Mouse (Mus musculus) heart, postnatal 36 days (tissue): Measurements from ENCODE around the gene Ccdc15. TPM values are rescaled to one million over a fixed set of nuclear protein-coding genes. Genes with fewer than 3 reads are reported as not detected.

Source experiments
- DNase-seq, 2 experiments: peaks; one replicate each; pipeline ENCODE4 v3.0.0; 2021 to 2022
- intact Hi-C: fragments of 180-260 bp; cut with DNase I; formaldehyde crosslinking; loops from one replicate; pipeline ENCODE4 v1.15.1; 2025
- total RNA-seq, 2 experiments: library from RNA; stranded (reverse); gene quantifications; 2 replicates each; pipeline ENCODE4 v1.2.3; 2021

The Ccdc15 gene
- total RNA-seq = 1 to 10 TPM; 1.4 to 2.0 TPM

DNA sequence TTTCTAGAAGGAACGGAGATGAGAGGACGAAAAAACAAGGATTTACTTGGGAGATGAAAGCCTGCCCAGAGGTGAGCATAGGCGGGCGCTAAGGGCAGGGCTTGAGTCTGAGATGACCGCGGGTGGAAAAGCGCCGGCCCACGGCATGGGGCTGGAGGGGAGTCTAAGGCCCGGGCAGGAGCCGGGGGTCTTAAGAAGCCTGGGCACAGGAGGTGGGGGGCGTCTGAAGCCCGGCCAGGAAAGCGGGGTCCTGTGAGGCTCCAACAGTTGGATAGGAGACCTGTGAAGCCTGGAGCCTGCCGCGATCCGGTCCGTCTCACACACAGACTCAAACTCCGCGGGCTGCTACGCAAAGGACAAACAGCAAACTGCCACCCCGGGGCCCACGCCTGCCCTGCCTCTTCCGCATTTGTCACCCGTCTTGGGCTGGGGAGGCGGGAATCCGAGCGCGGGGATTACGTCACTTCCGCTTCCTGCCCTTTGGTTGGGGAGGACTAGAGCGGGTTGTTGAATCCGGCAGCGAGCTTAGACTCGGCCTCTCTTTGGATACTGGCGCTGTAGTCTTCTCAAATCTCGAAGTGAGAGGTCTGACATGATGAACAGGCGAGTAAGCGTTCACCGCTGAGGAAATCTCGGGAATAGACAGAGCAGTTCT lies at the start of gene Ccdc15:
Gene Ccdc15, minus strand, starts transcription at position 445 of the 655 bp plus-strand sequence.
- DNase-seq = peak; percentile 96 to 97
- intact Hi-C loops = no loop called here

GRCm38 (mm10) chr9:37393482-37394131 lies 45.4 kb upstream of the Ccdc15 start:
- intact Hi-C loops = no loop called here

DNA sequence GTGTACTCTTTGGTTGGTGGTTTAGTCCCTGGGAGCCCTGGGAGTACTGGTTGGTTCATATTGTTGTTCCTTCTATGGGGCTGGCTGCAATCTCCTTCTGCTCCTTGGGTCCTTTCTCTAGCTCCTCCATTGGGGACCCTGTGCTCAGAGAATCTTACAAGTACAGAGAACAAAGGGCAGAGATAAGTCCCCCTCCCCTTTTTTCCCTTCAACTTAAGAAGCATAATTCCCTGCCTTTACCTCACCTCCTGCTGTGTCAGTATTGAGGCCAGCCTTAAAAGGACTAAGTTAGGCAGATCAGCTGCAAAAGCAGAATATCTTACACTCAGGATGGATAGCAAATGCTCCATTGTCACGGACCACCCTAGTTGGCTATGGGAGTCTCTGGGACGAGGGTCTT lies 43.8 kb upstream of the Ccdc15 start:
- DNase-seq = no peak
- intact Hi-C loops = no loop called here

More at GRCm38 (mm10) chr9:37393482-37394131, 45.4 kb upstream of the Ccdc15 start:
- DNase-seq = no peak

GRCm38 (mm10) chr9:37390891-37391290 lies 42.7 kb upstream of the Ccdc15 start:
- intact Hi-C loops = no loop called here
- DNase-seq = no peak

DNA sequence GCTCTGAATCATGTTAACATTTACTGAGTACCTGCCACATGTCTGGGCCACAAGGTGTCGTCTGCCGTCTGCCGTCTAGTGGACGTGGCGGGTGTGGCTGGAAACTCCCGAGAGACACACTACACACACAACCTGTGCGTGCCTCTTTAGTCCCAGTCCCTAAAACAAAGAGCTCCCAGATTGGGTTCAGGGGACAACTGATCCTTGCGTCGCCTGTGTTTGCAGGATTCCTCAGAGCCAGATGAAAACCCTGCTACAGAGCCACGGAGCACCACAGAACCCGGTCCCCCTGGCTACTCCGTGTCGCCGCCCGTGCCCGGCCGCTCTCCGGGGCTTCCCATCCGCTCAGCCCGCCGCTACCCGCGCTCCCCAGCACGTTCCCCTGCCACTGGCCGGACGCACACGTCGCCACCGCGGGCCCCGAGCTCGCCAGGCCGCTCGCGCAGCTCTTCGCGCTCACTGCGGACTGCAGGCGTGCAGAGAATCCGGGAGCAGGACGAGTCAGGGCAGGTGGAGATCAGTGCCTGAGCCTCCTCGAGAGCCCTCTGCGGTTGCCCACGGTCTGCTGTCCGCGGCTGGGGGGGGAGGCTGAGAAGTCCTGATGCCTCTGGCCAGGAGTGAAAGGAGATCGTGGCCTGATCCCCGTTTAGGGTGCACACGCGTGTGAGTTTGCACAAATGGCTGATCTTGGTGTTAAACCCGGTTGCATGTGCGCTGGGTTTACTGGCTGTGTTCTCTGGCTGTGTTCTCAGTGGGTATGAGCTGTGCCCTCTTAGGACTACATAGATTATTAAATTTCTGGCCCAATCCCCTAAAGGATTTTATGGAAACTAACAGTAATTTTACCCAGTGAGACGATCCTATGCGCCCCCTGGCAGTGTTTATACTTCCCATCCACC lies 36.3 kb upstream of the Ccdc15 start:
- peak; percentile 49 for DNase-seq
- intact Hi-C loops = loop anchor here (2.0 kb wide), 1 partner anchor 14 kb away; no protein-coding TSS in a partner anchor

DNA sequence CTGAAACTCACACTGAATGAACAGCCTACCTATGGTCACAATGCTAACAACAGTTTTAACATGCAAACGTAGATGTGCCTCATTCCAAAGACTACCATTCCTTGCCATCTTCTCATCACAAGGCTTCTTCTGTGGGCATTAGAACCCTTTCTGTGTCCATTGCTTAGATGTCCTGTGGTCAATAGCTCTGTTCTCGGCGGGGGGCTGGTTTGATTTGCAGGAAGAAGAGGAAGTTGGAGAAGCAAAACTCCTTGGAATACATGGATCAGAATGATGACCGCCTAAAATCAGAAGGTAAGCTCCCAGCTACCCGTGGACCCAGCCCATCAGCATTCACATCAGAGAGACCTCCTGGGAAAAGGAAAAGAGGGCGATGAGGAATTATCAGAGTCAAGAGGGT lies 34.9 kb upstream of the Ccdc15 start:
- no peak for DNase-seq
- intact Hi-C loops = no loop called here

DNA sequence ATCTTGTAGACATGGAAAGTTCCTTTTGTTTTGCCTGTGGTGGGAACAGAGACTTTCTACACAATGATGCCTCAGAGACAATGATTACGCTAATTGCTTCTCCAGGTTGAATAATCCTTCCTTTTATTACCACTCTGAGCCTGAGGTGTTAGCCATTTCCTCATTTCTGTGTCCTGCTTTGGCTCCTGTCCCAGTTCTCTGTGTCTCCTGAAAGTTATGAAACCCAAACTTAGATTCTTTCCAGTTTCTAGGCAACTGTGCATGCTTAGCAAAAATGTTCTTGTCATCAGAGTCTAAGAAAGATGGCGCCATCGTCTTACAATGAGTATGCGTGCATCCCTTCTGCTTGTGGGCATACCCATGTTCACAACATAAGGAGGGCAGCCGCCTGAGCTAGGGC lies 27.5 kb upstream of the Ccdc15 start:
- no peak for DNase-seq
- intact Hi-C loops = no loop called here

DNA sequence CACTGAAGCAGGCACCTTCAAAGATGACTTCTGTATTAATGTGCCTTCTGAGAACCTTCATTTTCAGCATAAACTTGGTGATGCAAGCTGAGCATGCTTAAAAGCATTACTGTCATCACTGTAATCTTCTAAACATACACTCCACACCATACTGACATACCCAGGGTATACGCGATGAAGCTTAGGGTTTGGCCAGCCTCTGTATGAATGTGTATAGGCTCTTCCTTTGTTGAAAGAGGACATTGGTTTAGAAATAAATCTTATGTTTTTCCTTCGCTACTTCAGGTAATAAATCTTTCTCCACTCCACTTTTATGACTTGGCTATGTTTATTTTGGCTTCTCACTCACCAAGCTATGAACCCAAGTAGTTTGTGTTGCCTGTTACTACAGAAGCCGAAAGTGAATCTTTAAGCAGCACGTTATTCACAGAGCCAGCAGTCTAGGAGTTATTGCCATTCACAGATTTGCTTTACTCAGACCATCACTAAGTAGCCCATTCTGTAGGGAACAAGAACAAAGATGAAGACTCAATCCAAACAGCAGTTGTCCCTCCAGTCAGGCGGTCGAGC lies 23.1 kb upstream of the Ccdc15 start:
- intact Hi-C loops = no loop called here
- no peak for DNase-seq

- peak; percentile 37 to 44 for DNase-seq
- intact Hi-C loops = loop anchor here (5.0 kb wide), 1 partner anchor 33 kb away; the partner anchor contains the start of gene Robo4
These were observed 20.6 kb upstream of the Ccdc15 start for GRCm38 (mm10) chr9:37368860-37369259.

GRCm38 (mm10) chr9:37368081-37368830 lies 20.0 kb upstream of the Ccdc15 start:
- intact Hi-C loops = loop anchor here (5.0 kb wide), 1 partner anchor 34 kb away; the partner anchor contains the start of gene Robo4
- DNase-seq = no peak

DNA sequence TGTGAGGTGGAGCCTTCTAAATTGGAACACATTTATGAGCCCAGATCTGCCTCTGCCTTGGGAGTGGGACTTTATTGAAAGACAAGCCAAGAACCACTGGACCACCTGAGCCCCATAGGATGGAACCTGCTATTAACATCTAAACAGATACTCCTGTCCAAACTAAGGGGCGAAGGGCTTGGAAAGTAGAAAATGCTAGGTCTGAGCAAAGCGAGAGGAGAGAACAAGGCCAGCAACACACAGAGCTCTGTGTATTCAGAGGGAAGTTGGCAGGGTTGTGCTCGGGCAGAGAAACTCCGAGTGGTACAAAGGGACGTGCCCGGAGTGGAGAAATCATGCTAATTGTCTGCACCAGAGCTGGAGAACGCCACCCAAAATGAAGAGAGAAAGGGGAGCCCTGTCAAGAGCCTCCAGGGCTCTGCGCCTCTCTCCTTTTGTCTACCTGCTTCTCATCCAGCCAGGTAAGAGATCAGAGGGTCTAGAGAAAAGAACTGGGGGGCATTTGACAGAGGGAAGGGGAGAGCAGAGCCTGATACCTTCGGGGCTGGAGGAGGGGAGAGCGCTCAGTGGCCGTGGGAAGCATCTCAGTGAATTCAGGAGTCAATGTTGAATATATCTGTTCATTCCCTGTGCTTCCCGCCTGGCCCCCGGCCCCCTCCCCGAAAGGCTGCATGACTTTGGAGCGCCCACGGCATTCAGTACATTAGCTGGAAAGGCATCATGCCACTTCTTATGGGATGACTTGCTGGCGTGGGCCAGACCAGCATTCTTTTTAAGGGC lies 19.3 kb upstream of the Ccdc15 start, which contains the start of gene Hepacam:
Gene Hepacam, plus strand, starts transcription at position 51 of the 780 bp plus-strand sequence.
- intact Hi-C loops = loop anchor here (5.0 kb wide), 1 partner anchor 35 kb away; the partner anchor contains the start of gene Robo4
- no peak for DNase-seq

GRCm38 (mm10) chr9:37365706-37366105 lies 17.5 kb upstream of the Ccdc15 start:
- intact Hi-C loops = loop anchor here (5.0 kb wide), 1 partner anchor 37 kb away; the partner anchor contains the start of gene Robo4
- DNase-seq = no peak

- no peak for DNase-seq
- intact Hi-C loops = no loop called here
These were observed 16.2 kb upstream of the Ccdc15 start for GRCm38 (mm10) chr9:37364392-37364791.

- intact Hi-C loops = no loop called here
- DNase-seq = no peak
These were observed 15.3 kb upstream of the Ccdc15 start for GRCm38 (mm10) chr9:37363551-37363950.

GRCm38 (mm10) chr9:37362881-37363280 lies 14.6 kb upstream of the Ccdc15 start:
- intact Hi-C loops = no loop called here
- no peak for DNase-seq

- no peak for DNase-seq
- intact Hi-C loops = no loop called here
These were observed 13.9 kb upstream of the Ccdc15 start for GRCm38 (mm10) chr9:37362084-37362483.

DNA sequence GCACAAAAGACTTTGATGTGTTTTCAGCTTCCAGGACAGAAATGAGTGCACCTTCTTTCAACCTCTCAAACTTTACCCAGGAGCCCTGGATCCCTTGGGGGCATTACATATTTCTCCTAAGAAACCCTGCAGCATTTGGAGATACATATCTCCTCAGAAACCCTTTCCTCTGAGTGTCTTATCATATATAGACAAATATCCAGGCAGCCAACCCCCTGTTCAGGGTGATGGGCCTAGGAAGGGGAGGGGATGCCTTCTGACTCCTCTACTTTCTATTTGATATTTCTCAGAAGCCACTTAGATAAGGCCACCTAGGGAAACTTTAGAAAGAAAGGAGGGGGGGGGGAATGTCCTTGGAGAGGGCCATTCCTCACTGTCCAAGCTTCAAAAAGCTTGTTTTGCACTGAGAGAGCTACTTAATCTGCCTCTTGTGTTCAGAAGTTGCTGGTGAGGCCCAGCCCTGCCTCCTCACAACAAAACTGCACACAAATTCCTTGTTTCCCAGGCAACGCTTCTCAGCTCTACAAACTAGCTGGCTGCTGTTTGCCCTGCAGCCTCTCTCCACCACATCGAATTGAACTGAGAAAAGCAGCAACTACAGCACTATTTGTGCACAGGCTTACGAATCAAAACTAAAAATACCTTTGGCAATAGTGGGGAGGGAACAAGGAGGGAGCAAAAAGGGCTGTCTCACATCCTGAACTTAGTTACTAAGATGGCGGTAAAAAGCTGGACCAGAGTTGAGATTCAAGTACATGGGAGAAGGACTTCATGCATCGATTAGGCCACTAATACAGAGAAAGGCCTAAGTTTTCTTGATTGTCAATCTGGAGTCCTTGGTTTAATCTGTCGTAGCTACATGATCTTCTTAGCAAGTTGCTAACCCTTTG lies 11.3 kb upstream of the Ccdc15 start:
- intact Hi-C loops = no loop called here
- DNase-seq = no peak

DNA sequence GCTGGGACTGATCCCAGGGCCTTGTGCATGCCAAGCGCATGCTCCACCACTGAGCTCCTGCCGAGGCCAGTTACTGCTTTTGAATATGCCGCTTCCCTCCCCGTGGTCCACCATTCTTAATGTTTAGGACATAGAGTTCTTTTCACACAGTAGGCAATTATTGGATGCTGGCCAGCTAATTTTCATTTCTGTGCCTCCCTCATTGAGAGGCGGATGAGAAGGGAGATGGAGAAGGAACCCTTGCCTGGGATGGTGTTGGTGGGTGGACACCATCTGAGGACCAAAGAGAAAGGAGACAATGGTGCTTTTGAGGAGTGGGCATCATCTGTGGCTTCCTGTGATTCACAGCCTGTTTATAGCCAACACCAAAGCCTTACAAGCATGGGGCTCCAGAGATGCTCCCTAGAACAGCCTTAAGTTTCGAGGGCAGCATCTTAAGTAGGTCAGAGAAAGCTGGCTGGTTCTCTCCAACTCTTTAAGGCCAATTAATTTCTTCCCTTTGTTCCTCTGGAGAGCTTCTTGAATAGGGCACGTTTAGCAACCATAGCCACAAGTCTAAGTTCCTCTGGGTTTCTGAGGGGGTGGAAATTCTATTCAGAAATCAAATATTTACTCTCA lies 10.6 kb upstream of the Ccdc15 start:
- no peak for DNase-seq
- intact Hi-C loops = no loop called here
